Mouse (Mus musculus): ENCODE results near the gene Gcnt3. TPM values are rescaled to one million over a fixed set of nuclear protein-coding genes. Genes with fewer than 3 reads are reported as not detected.

Gene Gcnt3
- polyA plus RNA-seq, 1 experiment from 2014 or later, result not detected

DNA sequence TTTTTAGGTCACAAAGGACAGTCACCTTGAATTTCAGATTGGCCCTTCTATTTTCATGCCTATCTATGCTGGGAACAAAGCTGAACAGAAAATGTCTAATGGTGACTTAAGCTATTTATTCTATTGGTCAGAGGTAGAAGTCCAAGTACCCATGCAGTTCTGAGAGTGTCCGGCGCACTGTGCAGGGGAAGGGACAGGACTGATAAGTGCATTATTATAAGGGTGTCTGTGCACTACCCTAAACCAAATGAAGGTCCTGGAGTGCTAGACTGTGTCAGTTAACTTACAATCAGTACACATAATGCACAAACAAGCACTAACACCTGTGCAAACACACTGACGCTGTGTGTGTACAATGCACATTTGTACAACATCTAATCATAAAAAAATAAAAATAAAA is 29.6 kb upstream of the Gcnt3 start:
- Histone ChIP-seq H3K27ac (replicated peaks) (no peak overlapping the region), H3K9ac (no peak overlapping the region), H3K9me3 (no peaks in the 10 kb centered on the region), H3K4me3 (no peak overlapping the region), H3K36me3 (no peaks in the 10 kb centered on the region), H3K4me1 (replicated peaks) (no peaks in the 10 kb centered on the region; the same call in 1 of the 2 replicates), H3K27me3 (no peaks in the 10 kb centered on the region), H3K4me2 (no peak overlapping the region)
- no peak for ATAC-seq (ENCODE audit: low read depth)
- 92% methylated on average over 3 of the region's 3 CpGs for WGBS

DNA sequence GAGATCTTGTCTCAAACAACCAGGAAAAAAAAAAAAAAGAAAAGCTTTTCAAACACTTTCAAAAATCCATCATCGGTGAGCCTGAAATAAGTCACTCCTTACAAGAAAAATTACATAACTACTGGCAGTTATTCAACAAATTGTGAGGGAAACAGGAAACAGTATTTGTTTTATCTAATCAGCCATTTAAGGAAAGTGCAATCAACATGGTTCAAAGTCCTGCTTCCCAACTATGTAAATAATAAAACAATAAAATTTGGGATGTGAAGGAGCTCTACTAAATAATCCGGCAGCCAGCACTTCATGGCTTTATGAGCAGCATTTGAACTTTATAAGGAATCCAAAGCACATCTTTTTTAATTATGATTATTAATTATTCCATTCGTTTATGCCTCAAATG is 24.1 kb upstream of the Gcnt3 start:
- Histone ChIP-seq H3K4me1 (replicated peaks) (no peaks in the 10 kb centered on the region), H3K9me3 (no peaks in the 10 kb centered on the region), H3K36me3 (no peaks in the 10 kb centered on the region), H3K27me3 (no peaks in the 10 kb centered on the region), H3K4me2 (no peak overlapping the region), H3K9ac (no peak overlapping the region), H3K4me3 (no peak overlapping the region), H3K27ac (replicated peaks) (no peak overlapping the region)
- 89% methylated on average over 3 of the region's 3 CpGs for WGBS
- ATAC-seq (ENCODE audit: low read depth), result no peak

DNA sequence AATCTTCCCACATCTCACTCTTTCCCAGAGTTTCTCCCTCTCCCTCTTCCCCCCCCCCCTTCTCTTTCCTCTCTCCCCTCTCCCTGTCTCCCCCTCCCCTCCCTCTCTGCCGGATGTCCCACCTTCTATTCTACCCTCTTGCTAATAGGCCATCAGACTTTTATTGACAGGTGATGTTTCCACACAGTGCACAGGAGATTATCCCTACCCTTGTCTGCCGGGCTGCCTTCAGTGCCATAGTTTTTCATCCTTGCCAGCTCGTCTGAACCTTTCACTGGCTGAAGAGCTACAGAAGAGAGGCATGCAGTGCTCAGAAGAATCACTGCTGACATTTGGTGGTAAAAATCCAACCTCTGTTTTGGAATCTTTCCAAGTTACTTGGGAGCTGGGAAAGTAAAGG is 15.5 kb upstream of the Gcnt3 start:
- WGBS, result 41% methylated on average over 3 of the region's 3 CpGs
- H3K27me3 ChIP-seq, result no peaks in the 10 kb centered on the region
- no peak overlapping the region for H3K4me3 ChIP-seq
- no peaks in the 10 kb centered on the region for H3K4me1 ChIP-seq (replicated peaks)
- no peak for ATAC-seq (ENCODE audit: low read depth)
- H3K4me2 ChIP-seq, result no peak overlapping the region
- no peaks in the 10 kb centered on the region for H3K9me3 ChIP-seq
- H3K27ac ChIP-seq (replicated peaks), result no peak overlapping the region
- no peak overlapping the region for H3K9ac ChIP-seq
- no peaks in the 10 kb centered on the region for H3K36me3 ChIP-seq

DNA sequence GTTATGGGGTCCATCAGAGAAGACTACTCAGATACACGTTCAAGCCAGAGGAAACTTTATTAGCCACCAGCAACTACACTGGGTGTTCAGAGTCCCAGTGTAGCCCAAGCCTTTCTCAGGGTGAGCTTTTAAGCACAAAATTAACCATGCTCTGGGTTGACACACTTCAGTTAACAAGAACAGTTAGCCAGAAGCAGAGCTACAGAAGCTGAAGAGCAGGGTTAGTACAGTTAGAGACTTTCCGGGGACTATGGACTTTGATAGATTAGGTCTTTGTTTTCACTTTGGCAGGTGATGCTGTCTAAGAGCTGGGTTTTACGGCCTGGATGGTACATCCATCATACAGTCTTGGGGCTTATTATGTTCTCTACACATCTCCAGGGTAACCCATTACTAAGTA is 14.8 kb upstream of the Gcnt3 start:
- Histone ChIP-seq H3K9ac (no peak overlapping the region), H3K4me2 (no peak overlapping the region), H3K36me3 (no peaks in the 10 kb centered on the region), H3K4me1 (replicated peaks) (no peaks in the 10 kb centered on the region), H3K9me3 (no peaks in the 10 kb centered on the region), H3K27ac (replicated peaks) (no peak overlapping the region), H3K4me3 (no peak overlapping the region), H3K27me3 (no peaks in the 10 kb centered on the region)
- 49% methylated on average over 3 of the region's 3 CpGs for WGBS
- no peak for ATAC-seq (ENCODE audit: low read depth)

DNA sequence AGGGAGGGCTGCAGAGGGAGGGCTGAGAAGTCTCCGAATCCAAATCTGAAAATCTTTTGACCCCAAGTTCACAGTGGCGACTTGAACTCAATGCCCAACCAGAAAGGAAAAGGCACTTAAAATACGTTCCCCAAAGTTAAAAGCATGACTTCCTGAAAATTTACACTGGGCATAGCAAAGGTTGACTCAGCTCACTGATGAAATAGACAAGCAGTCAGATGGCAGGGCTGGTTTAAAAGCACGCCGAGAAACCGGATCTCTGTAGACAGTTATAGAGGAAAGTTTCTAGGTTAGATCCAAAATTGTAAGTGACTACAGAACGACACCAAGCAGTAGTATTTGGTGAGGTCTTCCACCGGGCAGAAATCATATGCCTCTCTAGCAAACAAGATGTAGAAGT is 12.0 kb upstream of the Gcnt3 start:
- ATAC-seq (ENCODE audit: low read depth), result no peak
- 57% methylated on average over 8 of the region's 8 CpGs for WGBS

DNA sequence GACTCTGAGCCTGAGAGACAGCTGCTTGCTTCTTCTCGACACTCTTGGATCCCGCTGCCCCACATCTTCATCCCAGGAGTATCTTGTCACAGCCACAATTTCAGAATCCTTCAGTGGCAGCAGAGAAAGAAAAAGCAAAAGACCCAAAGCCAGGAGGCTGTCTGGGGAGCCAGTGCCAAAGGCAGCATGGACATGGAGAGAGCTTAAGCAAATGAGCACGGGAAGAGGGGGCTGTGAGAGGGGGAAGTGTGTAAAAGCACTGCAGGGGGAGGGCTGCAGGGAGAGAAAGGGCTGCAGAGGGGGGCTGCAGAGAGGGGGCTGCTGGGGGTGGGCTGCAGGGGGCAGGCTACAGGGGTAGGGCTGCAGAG is 11.5 kb upstream of the Gcnt3 start:
- H3K9ac ChIP-seq, result no peak overlapping the region
- H3K4me3 ChIP-seq, result no peak overlapping the region
- H3K4me1 ChIP-seq (replicated peaks), result no peaks in the 10 kb centered on the region
- no peak overlapping the region for H3K4me2 ChIP-seq
- ATAC-seq (ENCODE audit: low read depth), result no peak
- H3K36me3 ChIP-seq, result no peaks in the 10 kb centered on the region
- no peak overlapping the region for H3K27ac ChIP-seq (replicated peaks)
- H3K27me3 ChIP-seq, result no peaks in the 10 kb centered on the region
- no peaks in the 10 kb centered on the region for H3K9me3 ChIP-seq
- WGBS, result 38% methylated on average over 3 of the region's 3 CpGs

More for the DNA sequence above, 12.0 kb upstream of the Gcnt3 start:
- Histone ChIP-seq H3K4me2 (no peak overlapping the region), H3K4me3 (no peak overlapping the region), H3K9ac (no peak overlapping the region), H3K36me3 (no peaks in the 10 kb centered on the region), H3K27ac (replicated peaks) (no peak overlapping the region), H3K9me3 (no peaks in the 10 kb centered on the region), H3K27me3 (no peaks in the 10 kb centered on the region), H3K4me1 (replicated peaks) (no peaks in the 10 kb centered on the region)

DNA sequence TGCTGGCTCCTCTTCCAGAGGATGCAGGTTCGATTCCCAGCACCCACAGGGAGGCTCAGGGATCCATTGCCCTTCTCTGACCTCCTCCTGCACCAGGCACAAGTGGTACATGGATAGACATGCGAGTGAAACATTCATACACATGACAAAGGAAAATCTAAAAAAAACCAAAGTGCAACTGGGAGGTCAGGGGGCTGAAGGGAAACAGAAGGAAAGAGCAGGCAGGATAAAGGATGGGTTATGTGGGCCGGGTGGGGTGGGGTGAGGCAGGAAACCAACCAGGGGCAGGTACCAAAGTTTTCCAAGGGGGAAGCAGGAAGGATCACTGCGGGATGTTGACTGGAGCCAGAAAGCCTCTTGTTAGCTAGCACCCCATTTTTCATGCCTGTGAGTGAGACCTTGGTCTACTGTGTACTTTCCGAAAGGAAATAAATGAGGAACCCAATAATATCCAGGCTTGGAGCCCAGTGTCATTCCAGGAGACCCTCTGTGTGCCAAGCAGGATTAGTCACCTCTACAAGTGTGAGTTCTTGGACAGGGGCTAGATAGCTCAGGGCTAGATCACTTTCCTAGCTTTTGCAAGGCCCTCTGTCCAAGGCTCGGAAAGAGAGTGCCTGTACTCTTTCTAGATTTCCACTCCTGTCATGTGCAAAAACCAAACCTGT is 11.0 kb upstream of the Gcnt3 start:
- Histone ChIP-seq H3K9me3 (no peaks in the 10 kb centered on the region), H3K27me3 (no peaks in the 10 kb centered on the region), H3K4me1 (replicated peaks) (no peaks in the 10 kb centered on the region), H3K36me3 (no peaks in the 10 kb centered on the region), H3K27ac (replicated peaks) (no peak overlapping the region), H3K4me2 (no peak overlapping the region), H3K9ac (no peak overlapping the region), H3K4me3 (no peak overlapping the region)
- 61% methylated on average over 6 of the region's 6 CpGs for whole genome bisulfite sequencing
- no peak for ATAC-seq (ENCODE audit: low read depth)

DNA sequence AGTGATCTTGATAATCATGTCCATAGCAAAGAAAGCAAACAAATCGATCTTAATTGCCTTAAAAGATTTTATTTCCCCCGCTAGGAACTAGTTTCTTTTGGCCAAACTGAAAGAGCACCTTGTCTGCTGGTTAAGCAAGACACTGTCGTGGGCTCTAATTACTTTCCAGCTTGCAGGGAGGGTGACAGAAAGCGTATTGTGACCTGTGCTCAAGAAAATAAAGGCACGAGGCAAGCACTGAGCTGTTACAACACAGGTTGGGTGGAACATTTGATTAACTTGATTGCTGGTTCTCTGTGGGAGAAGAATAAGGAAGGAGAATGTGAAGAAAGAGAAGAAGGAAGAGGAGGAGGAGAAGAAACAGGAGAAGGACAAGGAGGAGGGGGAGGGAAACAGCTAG is 10.4 kb upstream of the Gcnt3 start:
- ATAC-seq (ENCODE audit: low read depth), result no peak
- no peaks in the 10 kb centered on the region for H3K9me3 ChIP-seq
- H3K27me3 ChIP-seq, result no peaks in the 10 kb centered on the region
- no peaks in the 10 kb centered on the region for H3K4me1 ChIP-seq (replicated peaks)
- no peak overlapping the region for H3K9ac ChIP-seq
- no peak overlapping the region for H3K27ac ChIP-seq (replicated peaks)
- H3K36me3 ChIP-seq, result no peaks in the 10 kb centered on the region
- 45% methylated on average over 5 of the region's 5 CpGs for WGBS
- no peak overlapping the region for H3K4me3 ChIP-seq
- H3K4me2 ChIP-seq, result no peak overlapping the region

DNA sequence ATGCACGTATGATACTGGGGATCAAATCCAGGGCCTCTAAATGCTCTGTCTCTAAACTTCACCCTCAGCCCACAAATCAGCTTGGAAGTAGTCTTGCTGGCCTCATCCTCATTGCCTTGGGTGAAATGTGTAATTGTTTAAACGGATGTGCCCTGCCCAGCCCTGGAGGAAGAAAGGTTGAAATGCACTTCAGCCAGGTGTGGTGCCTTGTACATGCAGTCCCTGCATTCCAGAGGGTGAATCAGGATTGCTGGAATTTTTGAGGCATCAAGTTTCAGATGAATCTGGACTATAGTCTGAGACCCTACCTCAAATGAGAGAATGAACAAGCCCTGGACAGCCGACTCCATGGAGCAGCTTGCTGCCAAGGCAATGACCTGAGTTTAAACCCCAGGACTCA is 10.0 kb upstream of the Gcnt3 start:
- H3K4me1 ChIP-seq (replicated peaks), result no peaks in the 10 kb centered on the region
- no peaks in the 10 kb centered on the region for H3K36me3 ChIP-seq
- no peak overlapping the region for H3K4me3 ChIP-seq
- H3K9me3 ChIP-seq, result no peaks in the 10 kb centered on the region
- H3K9ac ChIP-seq, result no peak overlapping the region
- no peak for ATAC-seq (ENCODE audit: low read depth)
- 70% methylated on average over 3 of the region's 3 CpGs for WGBS
- no peak overlapping the region for H3K4me2 ChIP-seq
- H3K27ac ChIP-seq (replicated peaks), result no peak overlapping the region
- no peaks in the 10 kb centered on the region for H3K27me3 ChIP-seq

DNA sequence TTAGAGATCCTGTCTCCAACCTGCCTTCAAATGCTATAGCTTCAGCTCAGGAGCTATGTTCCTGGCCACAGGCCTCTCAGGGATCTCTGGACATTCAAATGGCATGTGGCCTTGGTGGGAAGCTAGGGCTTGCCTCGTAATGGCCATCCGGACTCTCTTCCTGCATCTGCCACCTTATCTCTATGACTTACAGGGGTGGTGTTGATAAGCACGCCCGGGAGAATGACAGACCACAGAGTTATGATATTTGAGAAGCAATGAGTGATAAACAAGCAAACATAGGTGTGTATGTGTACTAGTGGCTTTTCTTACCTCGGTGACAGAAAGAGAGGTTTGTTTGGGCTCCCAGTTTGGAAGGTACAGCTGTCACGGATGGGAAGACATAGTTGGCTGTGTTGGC is 8.4 kb upstream of the Gcnt3 start:
- Histone ChIP-seq H3K36me3 (no peaks in the 10 kb centered on the region), H3K27me3 (no peaks in the 10 kb centered on the region), H3K9ac (no peak overlapping the region), H3K9me3 (no peaks in the 10 kb centered on the region), H3K27ac (replicated peaks) (no peak overlapping the region), H3K4me2 (no peak overlapping the region), H3K4me3 (no peak overlapping the region), H3K4me1 (replicated peaks) (no peaks in the 10 kb centered on the region)
- WGBS, result 93% methylated on average over 6 of the region's 6 CpGs
- no peak for ATAC-seq (ENCODE audit: low read depth)

DNA sequence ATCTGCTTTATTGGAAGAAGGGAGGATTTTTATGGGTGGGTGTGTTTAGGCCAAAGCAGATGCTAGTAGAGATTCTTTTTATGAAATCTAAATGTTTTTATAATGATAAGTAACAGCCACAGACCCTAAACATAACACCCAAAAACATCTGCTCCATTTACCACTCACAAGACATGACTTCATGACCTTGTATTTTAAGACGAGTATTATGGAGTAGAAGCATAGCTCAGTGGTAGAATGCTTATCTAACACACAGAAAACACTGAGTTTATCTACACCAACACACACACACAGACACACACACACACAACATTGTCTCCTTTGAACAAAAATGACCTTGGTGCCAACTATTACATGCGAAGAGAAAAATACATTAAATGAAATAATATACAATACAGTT is 7.0 kb upstream of the Gcnt3 start:
- Histone ChIP-seq H3K4me3 (no peak overlapping the region), H3K27ac (replicated peaks) (no peak overlapping the region), H3K36me3 (no peaks in the 10 kb centered on the region), H3K4me1 (replicated peaks) (no peaks in the 10 kb centered on the region), H3K9ac (no peak overlapping the region), H3K4me2 (no peak overlapping the region), H3K27me3 (no peaks in the 10 kb centered on the region), H3K9me3 (no peaks in the 10 kb centered on the region)
- 88% methylated on average over 2 of the region's 2 CpGs for WGBS
- no peak for ATAC-seq (ENCODE audit: low read depth)

DNA sequence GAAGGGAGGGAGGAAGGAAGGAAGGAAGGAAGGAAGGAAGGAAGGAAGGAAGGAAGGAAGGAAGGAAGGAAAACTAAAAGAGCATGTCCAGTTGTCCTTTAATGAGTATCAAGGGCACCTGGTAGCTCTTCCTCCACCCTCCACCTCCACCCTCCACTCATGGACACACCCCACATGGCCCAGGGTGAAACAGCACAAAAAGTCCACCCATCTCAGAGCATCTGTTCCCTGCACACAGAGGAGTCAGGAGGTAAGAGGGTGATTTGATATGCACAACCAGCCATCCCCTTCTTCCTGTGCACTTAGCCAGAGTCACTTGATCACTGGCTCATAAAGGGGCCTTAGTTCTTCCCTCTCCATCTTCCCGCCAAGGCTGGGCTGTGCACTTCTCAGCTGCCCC is 5.0 kb upstream of the Gcnt3 start:
- no peak for ATAC-seq (ENCODE audit: low read depth)
- Histone ChIP-seq H3K4me3 (no peak overlapping the region), H3K9ac (no peak overlapping the region), H3K36me3 (no peaks in the 10 kb centered on the region), H3K4me2 (no peak overlapping the region), H3K9me3 (no peaks in the 10 kb centered on the region), H3K27me3 (no peaks in the 10 kb centered on the region), H3K4me1 (replicated peaks) (no peaks in the 10 kb centered on the region), H3K27ac (replicated peaks) (no peak overlapping the region)
- WGBS, result 60% methylated on average over 1 of the region's 1 CpGs

DNA sequence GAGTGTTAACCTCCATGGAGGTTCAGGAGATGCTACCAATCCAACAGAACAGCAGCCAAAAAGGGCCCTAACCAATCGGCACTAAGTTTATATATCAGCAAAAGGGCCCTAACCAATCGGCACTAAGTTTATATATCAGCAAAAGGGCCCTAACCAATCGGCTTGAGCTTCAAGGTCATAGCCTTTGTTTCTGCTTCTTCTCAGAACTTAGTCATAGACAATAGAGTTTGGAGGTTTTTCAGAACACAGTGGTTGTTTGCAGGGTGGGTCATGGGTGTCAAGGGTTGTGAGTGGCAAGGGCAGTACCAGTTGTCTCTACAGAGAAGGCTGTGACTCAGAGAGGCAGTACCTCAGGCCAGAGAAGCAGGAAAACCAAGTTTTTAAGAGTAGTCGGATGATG is 4.2 kb upstream of the Gcnt3 start:
- Histone ChIP-seq H3K4me2 (no peak overlapping the region), H3K4me1 (replicated peaks) (no peaks in the 10 kb centered on the region), H3K9ac (no peak overlapping the region), H3K36me3 (no peaks in the 10 kb centered on the region), H3K27me3 (no peaks in the 10 kb centered on the region), H3K27ac (replicated peaks) (no peak overlapping the region), H3K4me3 (no peak overlapping the region), H3K9me3 (no peaks in the 10 kb centered on the region)
- 96% methylated on average over 4 of the region's 4 CpGs for WGBS
- ATAC-seq (ENCODE audit: low read depth), result no peak

Measured in neural tube, embryonic 13.5 days (tissue).